Mouse (Mus musculus) liver, adult (tissue): ENCODE data around the gene Cyp4f40.

Experiments
- GATA4 ChIP-seq: IDR thresholded peaks from 2 replicates; pipeline ENCODE4 v1.6.1; 2014; ENCODE audit warnings: mild to moderate bottlenecking, low read length; ENCODE audit not compliant: insufficient replicate concordance

Gene Cyp4f40

GRCm38 (mm10) chr17:32690959-32691358 lies 32.3 kb downstream of the Cyp4f40 start:
- peak; percentile 71; the same call in 1 of the 2 replicates for TF ChIP-seq GATA4

GRCm38 (mm10) chr17:32702826-32703225 lies 44.1 kb downstream of the Cyp4f40 start:
- TF ChIP-seq GATA4, result no peak

GRCm38 (mm10) chr17:32722771-32723170 lies 64.1 kb downstream of the Cyp4f40 start:
- no peak for TF ChIP-seq GATA4
